Comparison of ENCODE assay signal across 23 mouse cellular contexts in the genomic region with DNA sequence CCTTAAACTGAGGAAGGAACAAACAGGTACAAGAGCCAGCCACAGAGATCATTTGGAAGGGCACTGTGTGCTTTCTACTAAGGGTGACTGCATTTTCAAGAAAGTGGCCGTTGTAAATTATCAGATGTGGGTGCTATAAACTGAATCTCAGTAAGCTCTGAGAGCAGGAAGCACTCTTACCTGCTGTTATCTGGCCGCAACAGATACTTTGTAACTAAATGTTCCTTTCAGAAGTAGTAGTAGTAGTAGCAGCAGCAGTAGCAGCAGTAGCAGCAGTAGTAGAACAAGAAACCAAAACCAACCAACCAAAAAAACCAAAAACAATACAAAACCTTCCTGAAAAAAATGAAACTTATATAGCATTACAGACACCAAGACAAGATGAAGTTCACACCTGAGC.
"Had no signal": no experiment of that assay in that cellular context is flagged by ENCODE, and none has a peak within 500 bp of the region (broad histone marks: within the 10 kb centered on the region; RNA-seq: fewer than 3 reads in every experiment).

No protein-coding gene starts in this region.

- H3K36me3 ChIP-seq: intestine, embryonic 15.5 days; limb, embryonic 15.5 days had no signal

- H3K27ac ChIP-seq: heart, embryonic 10.5 days; hindbrain, embryonic 10.5 days; hindbrain, embryonic 13.5 days; hindbrain, embryonic 15.5 days; hindbrain, postnatal 0 days; intestine, embryonic 15.5 days; layer of hippocampus, adult 2 months; left cerebral cortex, adult 2 months had no signal

- H3K9me3 ChIP-seq: heart, embryonic 10.5 days; heart, embryonic 12.5 days; hindbrain, embryonic 10.5 days; hindbrain, embryonic 13.5 days; hindbrain, embryonic 15.5 days; intestine, embryonic 15.5 days; limb, embryonic 13.5 days; limb, embryonic 15.5 days had no signal

- H3K4me1 ChIP-seq: hindbrain, embryonic 10.5 days; intestine, embryonic 15.5 days; limb, embryonic 15.5 days had no signal

- H3K4me3 ChIP-seq: heart, embryonic 10.5 days; heart, embryonic 12.5 days; hindbrain, embryonic 10.5 days; hindbrain, embryonic 13.5 days; hindbrain, embryonic 15.5 days; intestine, embryonic 15.5 days; layer of hippocampus, adult 2 months; left cerebral cortex, adult 2 months; limb, embryonic 13.5 days; limb, embryonic 15.5 days had no signal

- H3K4me2 ChIP-seq: heart, embryonic 12.5 days; hindbrain, embryonic 13.5 days; hindbrain, embryonic 15.5 days; intestine, embryonic 15.5 days; limb, embryonic 13.5 days; limb, embryonic 15.5 days had no signal

- DNase-seq: forebrain, postnatal 0 days; gastrocnemius, postnatal 10 days; gastrocnemius, postnatal 25 days; heart, adult 18-20 months; heart, postnatal 10 days; heart, postnatal 4 days; kidney, adult 18-20 months; kidney, adult 8-10 months; kidney, postnatal 10 days; kidney, postnatal 25 days; kidney, postnatal 4 days had no signal

- ATAC-seq: forebrain, postnatal 0 days; hindbrain, postnatal 0 days; intestine, embryonic 15.5 days; intestine, postnatal 0 days had no signal

- H3K9ac ChIP-seq: forebrain, postnatal 0 days; heart, embryonic 12.5 days; hindbrain, embryonic 13.5 days; hindbrain, embryonic 15.5 days; intestine, embryonic 15.5 days; limb, embryonic 13.5 days; limb, embryonic 15.5 days had no signal

- H3K27me3 ChIP-seq: heart, embryonic 12.5 days; hindbrain, embryonic 13.5 days; hindbrain, embryonic 15.5 days; intestine, embryonic 15.5 days; limb, embryonic 13.5 days; limb, embryonic 15.5 days had no signal
